Mouse (Mus musculus) thymus, adult 2 months (tissue): ENCODE results near the gene Phf20.

Source experiments
- CTCF ChIP-seq: fragments of 200-500 bp; IDR thresholded peaks from 2 replicates; pipeline ENCODE4 v1.5.1; 2012; ENCODE audit warnings: mild to moderate bottlenecking, control low read depth, low read length, moderate library complexity, borderline replicate concordance; ENCODE audit not compliant: control insufficient read depth, poor library complexity, insufficient read depth; ENCODE audit errors: extremely low read depth
- POLR2A ChIP-seq: fragments of 200-500 bp; IDR thresholded peaks from 2 replicates; pipeline ENCODE4 v1.6.1; 2012; ENCODE audit warnings: mild to moderate bottlenecking, low read length, control low read depth, moderate library complexity; ENCODE audit not compliant: control insufficient read depth, poor library complexity, insufficient read depth; ENCODE audit errors: extremely low read depth

GRCm38 (mm10) chr2:156331446-156331965 lies 135.2 kb downstream of the Phf20 start:
- TF ChIP-seq CTCF (no peak), POLR2A (no peak)
